ENCODE assay signal across 10 mouse cellular contexts in genomic region chr16:9992076-9992772, GRCm38 (mm10). TPM values are rescaled to one million over a fixed set of nuclear protein-coding genes. Genes with fewer than 3 reads are reported as not detected.
DNase-seq lines count a peak whose midpoint lies in the region; ATAC-seq lines count a peak whose summit lies in the region.
"Had no signal": no experiment of that assay in that cellular context is flagged by ENCODE, and none has a peak within 500 bp of the region (broad histone marks: within the 10 kb centered on the region; RNA-seq: fewer than 3 reads in every experiment).

No protein-coding gene starts in this region.

- ATAC-seq in heart, embryonic 16.5 days (replicated peaks; ENCODE audit: extremely low read depth, insufficient read depth, low FRiP score): no peak
- ATAC-seq in limb, embryonic 15.5 days (ENCODE audit: insufficient number of reproducible peaks, low FRiP score, low TSS enrichment, low read depth): no peak
- ATAC-seq: inflammation-experienced regulatory T-cells, adult 6 months had no signal

- DNase-seq in heart, adult 18-20 months: no peak
- peak; percentile 10 for DNase-seq in ZHBTc4 (ENCODE audit: low read depth, low spot score)
- DNase-seq in forebrain, embryonic 10.5 days (ENCODE audit: extremely low spot score, low spot score): no peak
- no peak for DNase-seq in spleen, adult 18-20 months
- DNase-seq in left cerebral cortex, postnatal 25 days (ENCODE audit: low spot score in 2 of 2): no peak
- no peak for DNase-seq in testis, postnatal 10 days (ENCODE audit: low spot score)

- WGBS in heart, embryonic 16.5 days: 17% methylated on average over 34 of the region's 34 CpGs
- 13% methylated on average over 34 of the region's 34 CpGs for WGBS in forebrain, embryonic 10.5 days
- 19% methylated on average over 34 of the region's 34 CpGs for WGBS in limb, embryonic 15.5 days

- H3K4me1 ChIP-seq in heart, embryonic 16.5 days (ENCODE audit: control insufficient read depth, insufficient read depth, low read length): peaks cover 5% of the 10 kb centered on the region; the same call in 1 of the 2 replicates
- peaks cover 39% of the 10 kb centered on the region for H3K4me1 ChIP-seq in forebrain, embryonic 10.5 days
- H3K4me1 ChIP-seq in limb, embryonic 15.5 days: peaks cover 37% of the 10 kb centered on the region

- peak overlapping the region; percentile 13; the same call in 1 of the 2 replicates for H3K4me3 ChIP-seq in heart, embryonic 16.5 days (ENCODE audit: low read length)
- H3K4me3 ChIP-seq in forebrain, embryonic 10.5 days: peak overlapping the region; percentile 60
- H3K4me3 ChIP-seq in limb, embryonic 15.5 days: peak overlapping the region; percentile 40
- H3K4me3 ChIP-seq: liver, embryonic 15.5 days had no signal

- intact Hi-C loops in left cerebral cortex, postnatal 25 days (cut with DNase I): loop anchor here (5.0 to 10.0 kb wide), 4 partner anchors 237 to 1110 kb away; no protein-coding TSS in a partner anchor

- H3K9ac ChIP-seq in heart, embryonic 16.5 days (ENCODE audit: low read length): no peak overlapping the region
- H3K9ac ChIP-seq in limb, embryonic 15.5 days: no peak overlapping the region
- H3K9ac ChIP-seq: liver, embryonic 15.5 days had no signal

- H3K36me3 ChIP-seq in heart, embryonic 16.5 days (ENCODE audit: control insufficient read depth, insufficient read depth): no peaks in the 10 kb centered on the region
- no peaks in the 10 kb centered on the region for H3K36me3 ChIP-seq in forebrain, embryonic 10.5 days (replicated peaks)
- no peaks in the 10 kb centered on the region for H3K36me3 ChIP-seq in limb, embryonic 15.5 days
- H3K36me3 ChIP-seq: liver, embryonic 15.5 days had no signal

- H3K27ac ChIP-seq in heart, embryonic 16.5 days (ENCODE audit: low read length): no peak overlapping the region
- no peak overlapping the region for H3K27ac ChIP-seq in forebrain, embryonic 10.5 days
- H3K27ac ChIP-seq in limb, embryonic 15.5 days: no peak overlapping the region
- H3K27ac ChIP-seq: liver, embryonic 15.5 days had no signal

- no peaks in the 10 kb centered on the region for H3K9me3 ChIP-seq in heart, embryonic 16.5 days (replicated peaks; ENCODE audit: control insufficient read depth, low read length)
- no peaks in the 10 kb centered on the region for H3K9me3 ChIP-seq in forebrain, embryonic 10.5 days
- no peaks in the 10 kb centered on the region for H3K9me3 ChIP-seq in limb, embryonic 15.5 days
- H3K9me3 ChIP-seq: liver, embryonic 15.5 days had no signal

- peak overlapping the region; percentile 54; the same call in 1 of the 2 replicates for H3K4me2 ChIP-seq in heart, embryonic 16.5 days (ENCODE audit: low read depth, low read length)
- H3K4me2 ChIP-seq in limb, embryonic 15.5 days: peak overlapping the region; percentile 53

- H3K27me3 ChIP-seq in heart, embryonic 16.5 days (ENCODE audit: control insufficient read depth, insufficient read depth, low read length): peaks cover 68% of the 10 kb centered on the region
- peaks cover 73% of the 10 kb centered on the region for H3K27me3 ChIP-seq in forebrain, embryonic 10.5 days (ENCODE audit: poor library complexity, severe bottlenecking)
- H3K27me3 ChIP-seq in limb, embryonic 15.5 days: peaks cover 75% of the 10 kb centered on the region

RNA-seq across cellular contexts. Expression of gene Grin2a, which starts 3.1 kb away (rescaled TPM):
- polyA plus RNA-seq in heart, embryonic 16.5 days (2015; fragmentation: Nextera tagmentation; extraction: Ambion mirVana): 0.34 and 0.60 TPM in 2 replicates
- total RNA-seq in heart, adult 18-20 months (2021): under 1 TPM; 0.23 to 0.25 TPM
- polyA plus RNA-seq in forebrain, embryonic 10.5 days (2016; fragmentation: Nextera tagmentation; extraction: Ambion mirVana): 0.19 and 0.36 TPM in 2 replicates
- 1.7 and 2.7 TPM in 2 replicates for polyA plus RNA-seq in limb, embryonic 15.5 days (2015; fragmentation: Nextera tagmentation; extraction: Ambion mirVana)
- 100 to 1,000 TPM; 250 to 257 TPM for total RNA-seq in left cerebral cortex, postnatal 25 days (2021)
- polyA plus RNA-seq: inflammation-experienced regulatory T-cells, adult 6 months; liver, embryonic 15.5 days had no signal
